Mouse (Mus musculus) E14TG2a.4 (cell line): ENCODE measurements around the gene Efcab6.

Source experiments
- H3K27me3 ChIP-seq: 2 replicates; pipeline ENCODE4 v1.6.1; 2014; ENCODE audit warnings: low read length, control low read depth; ENCODE audit not compliant: insufficient read depth
- H3K36me3 ChIP-seq: 2 replicates; pipeline ENCODE4 v1.6.1; 2014; ENCODE audit warnings: low read length, control low read depth; ENCODE audit not compliant: insufficient read depth
- H3K4me1 ChIP-seq: replicated peaks from 2 replicates; pipeline ENCODE4 v1.6.1; 2014; ENCODE audit warnings: low read depth, low read length, control low read depth
- H3K4me3 ChIP-seq: replicated peaks from 2 replicates; pipeline ENCODE4 v1.5.1; 2014; ENCODE audit warnings: mild to moderate bottlenecking, low read length
- H3K9me3 ChIP-seq: 2 replicates; pipeline ENCODE4 v1.6.1; 2014; ENCODE audit warnings: low read length, control low read depth
- CTCF ChIP-seq: conservative IDR thresholded peaks from 2 replicates; pipeline ENCODE4 v1.5.1; 2014; ENCODE audit warnings: low read length
- NANOG ChIP-seq: IDR thresholded peaks from 2 replicates; pipeline ENCODE4 v1.6.1; 2014; ENCODE audit warnings: borderline replicate concordance, low read length, mixed read lengths
- POU5F1 ChIP-seq: IDR thresholded peaks from 2 replicates; pipeline ENCODE4 v1.6.1; 2014; ENCODE audit warnings: low read length, borderline replicate concordance

The Efcab6 gene

GRCm38 (mm10) chr15:83999071-83999470 lies 66.1 kb downstream of the Efcab6 start:
- Histone ChIP-seq H3K27me3 (no peaks in the 10 kb centered on the region), H3K4me1 (no peaks in the 10 kb centered on the region), H3K9me3 (no peaks in the 10 kb centered on the region), H3K36me3 (no peaks in the 10 kb centered on the region), H3K4me3 (no peak overlapping the region)
- TF ChIP-seq NANOG: no peak
- TF ChIP-seq CTCF: no peak
- TF ChIP-seq POU5F1: no peak

- TF ChIP-seq CTCF: no peak
- TF ChIP-seq POU5F1: no peak
- TF ChIP-seq NANOG: no peak
- Histone ChIP-seq H3K36me3 (no peaks in the 10 kb centered on the region), H3K9me3 (no peaks in the 10 kb centered on the region), H3K27me3 (no peaks in the 10 kb centered on the region), H3K4me3 (no peak overlapping the region), H3K4me1 (no peaks in the 10 kb centered on the region)
Measured at GRCm38 (mm10) chr15:83998586-83998985, 66.6 kb downstream of the Efcab6 start.

GRCm38 (mm10) chr15:83998115-83998514 lies 67.1 kb downstream of the Efcab6 start:
- H3K36me3 ChIP-seq: no peaks in the 10 kb centered on the region
- H3K4me1 ChIP-seq: no peaks in the 10 kb centered on the region
- TF ChIP-seq NANOG (no peak), POU5F1 (no peak), CTCF (no peak)

GRCm38 (mm10) chr15:83997550-83997949 lies 67.6 kb downstream of the Efcab6 start:
- Histone ChIP-seq H3K4me1 (no peaks in the 10 kb centered on the region), H3K36me3 (no peaks in the 10 kb centered on the region), H3K9me3 (peaks cover 8% of the 10 kb centered on the region; the same call in 1 of the 2 replicates), H3K27me3 (no peaks in the 10 kb centered on the region), H3K4me3 (no peak overlapping the region)
- no peak for TF ChIP-seq POU5F1
- TF ChIP-seq CTCF: no peak
- no peak for TF ChIP-seq NANOG

More at GRCm38 (mm10) chr15:83998115-83998514, 67.1 kb downstream of the Efcab6 start:
- Histone ChIP-seq H3K4me3 (no peak overlapping the region), H3K9me3 (peaks cover 4% of the 10 kb centered on the region; the same call in 1 of the 2 replicates), H3K27me3 (no peaks in the 10 kb centered on the region)

- TF ChIP-seq CTCF: no peak
- no peak for TF ChIP-seq NANOG
- TF ChIP-seq POU5F1: no peak
- Histone ChIP-seq H3K4me1 (0 out of 2 replicates have a peak, but pooled peaks cover 4% of the 10 kb centered on the region), H3K27me3 (no peaks in the 10 kb centered on the region), H3K4me3 (no peak overlapping the region), H3K36me3 (no peaks in the 10 kb centered on the region), H3K9me3 (peaks cover 8% of the 10 kb centered on the region; the same call in 1 of the 2 replicates)
Measured at GRCm38 (mm10) chr15:83996864-83997263, 68.3 kb downstream of the Efcab6 start.

- TF ChIP-seq POU5F1 (no peak), CTCF (no peak), NANOG (no peak)
- H3K36me3 ChIP-seq: no peaks in the 10 kb centered on the region
- H3K27me3 ChIP-seq: 0 out of 2 replicates have a peak, but pooled peaks cover 2% of the 10 kb centered on the region
- H3K9me3 ChIP-seq: peaks cover 8% of the 10 kb centered on the region; the same call in 1 of the 2 replicates
- H3K4me3 ChIP-seq: no peak overlapping the region
- peaks cover 17% of the 10 kb centered on the region for H3K4me1 ChIP-seq
Measured at GRCm38 (mm10) chr15:83992191-83992590, 73.0 kb downstream of the Efcab6 start.

GRCm38 (mm10) chr15:83991461-83991860 lies 73.7 kb downstream of the Efcab6 start:
- H3K4me1 ChIP-seq: peaks cover 17% of the 10 kb centered on the region
- no peaks in the 10 kb centered on the region for H3K36me3 ChIP-seq
- peaks cover 8% of the 10 kb centered on the region; the same call in 1 of the 2 replicates for H3K9me3 ChIP-seq
- no peak for TF ChIP-seq NANOG
- TF ChIP-seq POU5F1: no peak
- no peak for TF ChIP-seq CTCF
- no peak overlapping the region for H3K4me3 ChIP-seq
- 0 out of 2 replicates have a peak, but pooled peaks cover 2% of the 10 kb centered on the region for H3K27me3 ChIP-seq

GRCm38 (mm10) chr15:83989241-83989640 lies 75.9 kb downstream of the Efcab6 start:
- TF ChIP-seq POU5F1: no peak
- no peak for TF ChIP-seq NANOG
- no peak for TF ChIP-seq CTCF
- H3K36me3 ChIP-seq: no peaks in the 10 kb centered on the region
- H3K27me3 ChIP-seq: 0 out of 2 replicates have a peak, but pooled peaks cover 2% of the 10 kb centered on the region
- H3K4me1 ChIP-seq: peaks cover 17% of the 10 kb centered on the region
- no peak overlapping the region for H3K4me3 ChIP-seq
- H3K9me3 ChIP-seq: peaks cover 8% of the 10 kb centered on the region; the same call in 1 of the 2 replicates

GRCm38 (mm10) chr15:83988087-83988486 lies 77.1 kb downstream of the Efcab6 start:
- Histone ChIP-seq H3K4me1 (peaks cover 17% of the 10 kb centered on the region), H3K9me3 (peaks cover 4% of the 10 kb centered on the region; the same call in 1 of the 2 replicates), H3K27me3 (0 out of 2 replicates have a peak, but pooled peaks cover 2% of the 10 kb centered on the region), H3K36me3 (no peaks in the 10 kb centered on the region), H3K4me3 (no peak overlapping the region)
- TF ChIP-seq NANOG (no peak), POU5F1 (no peak), CTCF (no peak)
